Mouse (Mus musculus): ENCODE data around the gene Zfp428.

Zfp428 gene

DNA sequence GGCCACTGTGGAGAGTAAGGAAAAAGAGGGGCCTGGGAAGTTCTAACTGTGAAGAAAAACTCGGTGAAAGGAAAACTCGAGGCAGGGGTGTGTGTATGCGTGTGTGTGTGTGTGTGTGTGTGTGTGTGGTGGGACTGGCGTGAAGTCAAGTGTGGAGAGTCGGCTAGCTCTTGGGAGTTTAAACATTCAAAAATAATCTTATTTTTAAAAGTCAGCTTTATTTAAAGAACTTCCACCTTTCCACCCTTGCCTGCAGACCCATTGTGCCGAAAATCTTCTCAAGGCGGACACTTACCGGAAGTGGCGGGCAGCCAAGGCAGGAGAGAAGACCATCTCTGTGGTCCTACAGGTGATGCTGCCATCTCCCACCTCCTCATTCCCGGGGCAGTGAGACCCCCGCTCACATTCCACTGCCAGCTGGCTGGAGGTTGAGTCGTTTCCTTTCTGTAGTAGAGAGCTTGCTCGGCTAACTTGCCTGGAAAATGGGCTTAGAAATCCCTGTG, 40.8 kb downstream of the Zfp428 start:
- no peak for DNase-seq (ENCODE audit: low read depth, low spot score)

DNA sequence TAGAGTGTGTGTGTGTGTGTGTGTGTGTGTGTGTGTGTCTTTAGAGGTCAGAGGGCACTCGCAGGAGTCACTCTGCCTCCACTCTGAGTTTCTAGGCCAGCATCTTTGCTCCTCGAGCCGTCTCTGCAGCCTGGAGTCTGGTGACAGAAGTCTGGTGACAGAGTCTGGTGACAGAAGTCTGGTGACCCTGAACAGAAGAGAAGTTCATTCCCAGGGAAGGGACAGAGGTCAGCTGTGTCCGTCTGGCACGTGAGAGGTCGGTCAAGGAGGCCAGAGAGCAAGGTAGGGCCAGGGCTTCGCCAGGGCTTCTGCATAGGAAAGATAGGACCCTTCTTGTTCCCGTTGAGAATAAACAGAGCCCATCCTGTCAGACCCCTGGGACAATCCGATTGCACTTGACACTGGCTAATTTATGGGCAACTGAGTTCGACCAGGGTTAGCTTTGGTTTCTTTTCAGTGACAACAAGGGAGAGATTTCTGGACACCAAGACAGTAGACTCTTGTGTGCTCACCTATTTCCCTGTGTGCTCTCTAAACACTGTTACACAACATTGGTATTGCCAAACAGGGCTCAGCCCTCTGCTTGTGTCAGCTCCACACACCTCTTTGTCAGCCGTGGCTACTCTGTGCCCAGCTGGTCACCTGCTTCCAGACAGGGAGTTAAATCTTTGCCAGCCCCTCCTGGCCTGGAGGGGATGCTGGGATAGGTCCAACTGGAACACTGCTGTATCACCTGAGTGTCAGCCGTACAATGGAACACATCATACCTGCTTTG, 45.4 kb downstream of the Zfp428 start:
- DNase-seq (ENCODE audit: low read depth, low spot score): no peak

DNA sequence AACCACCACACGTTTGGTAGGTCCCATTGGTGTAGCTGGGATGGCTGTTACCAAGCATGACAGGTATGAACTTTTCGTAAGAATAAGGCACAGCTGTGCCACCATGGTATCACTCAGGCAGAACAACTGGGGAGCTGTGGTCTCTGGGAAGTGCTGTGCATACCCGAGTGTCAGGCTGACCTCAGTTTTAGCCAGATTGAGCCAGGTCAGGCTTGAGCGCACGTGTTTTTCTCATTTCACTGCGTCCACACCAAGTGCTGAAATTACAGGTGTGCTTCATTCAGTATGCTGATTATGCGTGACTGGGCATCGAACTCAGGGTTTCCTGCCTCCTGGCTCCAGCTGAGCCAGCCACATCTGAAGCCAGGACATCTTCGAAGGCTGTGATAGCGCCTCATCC, 49.0 kb downstream of the Zfp428 start:
- no peak for DNase-seq (ENCODE audit: low read depth, low spot score)

DNA sequence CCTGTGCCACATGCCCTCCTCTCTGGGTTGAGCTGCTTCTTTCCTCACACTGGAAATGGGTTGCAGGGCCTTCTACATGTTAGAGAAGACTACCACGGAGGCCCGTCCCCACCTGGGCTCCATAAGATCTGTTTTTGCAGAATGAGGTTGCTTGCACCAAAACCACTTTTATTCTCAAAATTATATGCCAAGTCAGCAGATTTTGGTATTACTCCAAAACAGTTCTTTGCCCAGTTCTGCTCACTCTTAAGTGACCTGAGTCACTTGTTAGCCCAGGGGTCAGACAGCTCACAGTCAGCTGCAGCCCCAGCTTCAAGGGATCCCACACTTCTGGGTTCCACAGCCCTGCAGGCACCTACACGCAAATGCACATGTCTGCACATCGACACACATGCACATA, 54.6 kb downstream of the Zfp428 start:
- DNase-seq (ENCODE audit: low read depth, low spot score): no peak

DNA sequence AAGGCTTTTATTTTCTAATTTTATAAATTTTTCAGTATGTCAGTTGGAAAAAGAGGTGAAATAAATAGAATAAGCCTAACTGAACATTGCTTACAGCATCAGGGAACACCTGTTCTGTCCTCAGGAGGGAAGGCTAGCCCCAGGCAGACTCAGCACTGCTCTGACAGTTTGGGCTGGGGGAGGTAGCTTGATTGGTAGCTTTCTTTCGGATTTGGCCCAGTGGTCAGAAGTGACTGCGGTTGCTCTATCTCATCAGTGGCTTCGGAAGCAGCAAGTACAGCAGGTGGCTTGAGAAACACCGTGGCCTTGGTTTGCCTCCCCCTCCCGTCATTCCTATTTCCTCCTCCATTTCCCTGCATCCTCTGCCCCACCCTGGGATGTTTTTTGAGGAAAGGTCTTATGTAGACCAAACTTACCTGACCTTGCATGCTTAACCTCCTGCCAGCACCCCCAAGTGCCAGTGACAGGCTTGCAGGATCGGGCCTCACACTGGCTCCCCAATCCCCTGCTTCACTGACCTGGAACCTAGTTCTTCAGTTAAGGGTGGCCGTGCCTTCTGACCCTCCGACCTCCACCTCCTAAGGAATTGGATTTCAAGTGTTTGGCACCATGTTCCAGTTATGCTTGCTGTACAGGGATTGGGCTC, 56.5 kb downstream of the Zfp428 start:
- no peak for DNase-seq (ENCODE audit: low read depth, low spot score)

DNA sequence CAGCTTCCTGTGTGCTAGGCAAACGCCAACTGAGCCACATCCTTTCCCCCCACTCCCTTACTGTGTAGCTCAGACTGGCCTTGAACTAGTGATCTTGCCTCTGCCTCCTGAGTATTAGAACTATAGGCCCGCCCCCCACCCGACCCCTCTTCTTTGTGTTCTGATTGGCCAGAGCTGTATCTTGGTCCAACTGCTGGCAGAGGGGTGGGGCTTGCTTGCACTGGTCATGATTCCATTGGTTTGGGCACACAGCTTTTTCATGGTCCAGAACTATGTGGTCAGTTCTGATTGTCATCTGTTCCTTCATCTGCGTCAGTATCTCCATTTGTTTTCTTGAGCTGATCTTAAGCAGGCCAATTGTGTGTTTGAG, 57.0 kb downstream of the Zfp428 start:
- DNase-seq (ENCODE audit: low read depth, low spot score): no peak

DNA sequence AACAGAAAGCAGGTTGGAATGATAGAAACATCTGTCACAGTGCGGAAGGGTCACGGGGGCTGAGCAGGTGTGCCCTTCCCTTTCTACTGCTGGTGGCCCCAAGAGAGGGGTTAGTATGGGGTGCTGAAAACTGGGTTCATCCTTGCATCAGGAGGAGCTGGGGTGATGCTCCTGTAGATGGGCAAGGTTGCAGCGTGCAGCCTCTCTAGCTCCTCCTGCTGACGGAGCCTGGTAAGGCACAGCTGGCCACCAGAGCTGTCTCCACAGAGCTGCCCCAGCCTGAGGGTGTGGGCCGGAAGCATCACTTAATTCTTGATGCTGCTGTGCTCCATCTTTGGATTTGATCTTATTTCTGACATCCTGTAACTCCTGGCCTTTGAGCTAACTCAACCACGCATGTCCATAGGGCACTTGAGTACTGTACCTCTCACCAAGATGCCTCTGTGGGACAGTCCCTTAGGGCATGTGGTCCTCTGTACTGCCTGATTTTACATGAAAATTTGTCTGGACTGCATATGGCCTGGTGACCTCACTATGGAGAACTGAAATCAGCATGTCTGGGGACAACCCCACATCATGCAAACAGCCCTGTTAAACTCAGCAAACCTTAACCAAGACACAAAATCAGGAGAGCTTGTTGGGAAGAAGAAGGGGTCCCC, 57.9 kb downstream of the Zfp428 start:
- DNase-seq (ENCODE audit: low read depth, low spot score): peak; percentile 87

Measured in CD4-positive, CD25-positive, alpha-beta regulatory T cell, adult 2 months (primary cell).